Mouse (Mus musculus) B cell, adult (primary cell): ENCODE results near the gene Gm15293. TPM values are rescaled to one million over a fixed set of nuclear protein-coding genes. Genes with fewer than 3 reads are reported as not detected.

Experiments used
- total RNA-seq: library from RNA; stranded (reverse); gene quantifications from 4 replicates; pipeline ENCODE4 v1.2.4, GENCODE M21; 2023; ENCODE audit not compliant: inconsistent age

Gm15293 gene
- not detected in 4 replicates for total RNA-seq

GRCm38 (mm10) chr8:21201261-21201660 lies at the start of gene Gm15293:
TSS of gene Gm15293 (plus strand) at chr8:21201561.

DNA sequence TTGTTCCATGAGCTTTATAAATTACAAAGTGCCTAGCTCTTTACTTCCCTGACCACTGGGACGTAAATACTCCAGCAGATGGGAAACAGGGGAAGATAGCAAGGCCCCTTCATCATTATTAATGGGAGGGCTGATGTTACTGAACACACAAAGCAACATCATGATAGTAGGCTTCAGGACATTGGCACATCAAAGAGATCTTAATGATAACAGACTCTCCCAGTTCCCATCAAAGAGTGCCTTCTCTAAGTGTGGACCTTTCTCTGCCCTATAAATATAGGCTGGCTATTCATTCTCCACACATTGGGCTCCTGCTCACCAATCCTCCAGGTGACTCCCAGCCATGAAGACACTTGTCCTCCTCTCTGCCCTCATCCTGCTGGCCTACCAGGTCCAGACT lies 39.4 kb upstream of the Gm15293 start, which contains the start of gene Defa22:
Gene Defa22 (plus strand): TSS at position 301 of the 400 bp plus-strand sequence.

DNA sequence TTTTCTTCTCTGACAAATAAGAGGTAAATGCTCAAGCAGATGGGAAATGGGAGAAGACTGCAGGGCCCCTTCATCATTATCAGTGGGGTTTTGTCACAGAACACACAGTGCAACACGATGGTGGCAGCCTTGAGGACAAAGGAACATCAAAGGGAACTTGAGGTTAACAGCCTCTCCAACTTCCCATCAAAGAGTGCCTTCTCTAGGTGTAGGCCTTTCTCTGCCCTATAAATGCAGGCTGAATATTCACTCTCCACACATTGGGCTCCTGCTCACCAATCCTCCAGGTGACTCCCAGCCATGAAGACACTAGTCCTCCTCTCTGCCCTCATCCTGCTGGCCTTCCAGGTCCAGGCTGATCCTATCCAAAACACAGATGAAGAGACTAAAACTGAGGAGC lies 10.0 kb upstream of the Gm15293 start, which contains the start of gene Defa31:
Gene Defa31 (plus strand): TSS at position 301 of the 400 bp plus-strand sequence.

Other genes starting within 250 kb of the Gm15293 start
- not detected in 4 replicates for gene Defa21, start 176.0 kb upstream of the Gm15293 start, total RNA-seq
- gene Defa23, start 146.5 kb upstream of the Gm15293 start, total RNA-seq = not detected in 4 replicates
- not detected in 4 replicates for gene Defa35, start 136.5 kb upstream of the Gm15293 start, total RNA-seq
- gene Defa25, start 117.1 kb upstream of the Gm15293 start, total RNA-seq = not detected in 4 replicates
- gene Gm14851, start 105.5 kb upstream of the Gm15293 start, total RNA-seq = not detected in 4 replicates
- not detected in 4 replicates for gene Defa30, start 66.9 kb upstream of the Gm15293 start, total RNA-seq
- gene Defa22, start 39.3 kb upstream of the Gm15293 start, total RNA-seq = not detected in 4 replicates
- not detected in 4 replicates for gene Defa31, start 9.9 kb upstream of the Gm15293 start, total RNA-seq
- gene Gm15292, start 48.2 kb downstream of the Gm15293 start, total RNA-seq = not detected in 4 replicates
- not detected in 4 replicates for gene Defa27, start 114.0 kb downstream of the Gm15293 start, total RNA-seq
- gene Defa29, start 125.5 kb downstream of the Gm15293 start, total RNA-seq = not detected in 4 replicates
- gene Defa2, start 177.0 kb downstream of the Gm15293 start, total RNA-seq = not detected in 4 replicates
- gene Defa33, start 190.2 kb downstream of the Gm15293 start, total RNA-seq = not detected in 4 replicates
- gene Defa36, start 225.8 kb downstream of the Gm15293 start, total RNA-seq = not detected in 4 replicates